Mouse (Mus musculus) hindbrain, embryonic 14.5 days (tissue): Measurements from ENCODE around the gene Cpne8. TPM values are rescaled to one million over a fixed set of nuclear protein-coding genes. Genes with fewer than 3 reads are reported as not detected.

Source experiments
- ATAC-seq: fragments of 200-750 bp; cut with Nextera tagmentation; 2 replicates; pipeline ENCODE4 v1.8.0; 2017; ENCODE audit warnings: moderate number of reproducible peaks, mild to moderate bottlenecking, moderate TSS enrichment, moderate library complexity; ENCODE audit not compliant: low FRiP score
- DNase-seq: peaks from one replicate; pipeline ENCODE4 v3.0.0-alpha.2; 2015; ENCODE audit warnings: low spot score
- H3K27ac ChIP-seq: fragments of 300-500 bp; sonication (generic); 2 replicates; pipeline ENCODE4 v1.5.1; 2014; ENCODE audit warnings: mild to moderate bottlenecking, moderate library complexity
- H3K27me3 ChIP-seq: fragments of 300-500 bp; sonication (generic); 2 replicates; pipeline ENCODE4 v1.6.1; 2014; ENCODE audit warnings: mild to moderate bottlenecking, low read length, mixed read lengths; ENCODE audit not compliant: control insufficient read depth, insufficient read depth
- H3K36me3 ChIP-seq: fragments of 300-500 bp; sonication (generic); replicated peaks from 2 replicates; pipeline ENCODE4 v1.6.1; 2014; ENCODE audit not compliant: control insufficient read depth, insufficient read depth
- H3K4me1 ChIP-seq: fragments of 300-500 bp; sonication (generic); replicated peaks from 2 replicates; pipeline ENCODE4 v1.6.1; 2014; ENCODE audit warnings: antibody characterized with exemption, low read length, mixed read lengths; ENCODE audit not compliant: control insufficient read depth, insufficient read depth
- H3K4me2 ChIP-seq: fragments of 300-500 bp; sonication (generic); replicated peaks from 2 replicates; pipeline ENCODE4 v1.6.1; 2014; ENCODE audit warnings: mild to moderate bottlenecking, moderate library complexity
- H3K4me3 ChIP-seq: fragments of 300-500 bp; sonication (generic); replicated peaks from 2 replicates; pipeline ENCODE4 v1.5.1; 2014; ENCODE audit warnings: mild to moderate bottlenecking, low read length
- H3K9ac ChIP-seq: fragments of 300-500 bp; sonication (generic); 2 replicates; pipeline ENCODE4 v1.6.1; 2014
- H3K9me3 ChIP-seq: fragments of 300-500 bp; sonication (generic); 2 replicates; pipeline ENCODE4 v1.6.1; 2016; ENCODE audit warnings: low read length; ENCODE audit not compliant: control insufficient read depth
- WGBS: fragments of 180-500 bp; shearing (Covaris S2); extraction: QIAGEN DNeasy Blood & Tissue Kit; methylation state at CpG from one replicate; pipeline ENCODE4 v1.1.7; 2014; 5-methylcytosine and 5-hydroxymethylcytosine counted together
- polyA plus RNA-seq: library from polyadenylated mRNA; unstranded; fragments of >200 nt; fragmentation: Nextera tagmentation; extraction: Ambion mirVana; gene quantifications from 2 replicates; pipeline ENCODE4 v1.2.1, GENCODE M21; 2014

Gene Cpne8
- polyA plus RNA-seq, 1 experiment from 2014 or later, result 25.5 TPM

DNA sequence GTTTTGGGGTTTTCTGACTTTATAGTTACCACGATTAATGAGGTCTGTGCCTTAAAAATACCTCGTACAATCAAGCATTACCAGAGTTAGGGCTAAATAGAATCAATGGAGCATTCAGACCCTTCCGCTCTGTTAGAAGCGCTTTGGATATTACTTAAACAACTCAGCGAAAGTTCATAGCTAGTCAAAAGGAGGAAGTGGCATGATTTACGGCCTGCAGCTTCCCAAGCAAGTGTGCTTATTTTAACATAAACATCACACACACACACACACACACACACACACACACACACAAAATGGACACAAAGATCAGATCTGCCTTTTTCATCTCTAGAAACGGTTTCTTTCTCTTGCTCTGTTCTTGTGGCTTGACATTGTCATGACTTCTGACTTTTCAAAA, 9.7 kb downstream of the Cpne8 start:
- no peaks in the 10 kb centered on the region for H3K4me1 ChIP-seq
- DNase-seq (no peak), ATAC-seq (no peak)
- no peaks in the 10 kb centered on the region for H3K27me3 ChIP-seq
- H3K36me3 ChIP-seq, result no peaks in the 10 kb centered on the region
- H3K4me3 ChIP-seq, result no peak overlapping the region
- H3K27ac ChIP-seq, result no peak overlapping the region
- H3K9ac ChIP-seq, result no peak overlapping the region
- no peak overlapping the region for H3K4me2 ChIP-seq
- H3K9me3 ChIP-seq, result no peaks in the 10 kb centered on the region
- 58% methylated on average over 7 of the region's 7 CpGs for WGBS

DNA sequence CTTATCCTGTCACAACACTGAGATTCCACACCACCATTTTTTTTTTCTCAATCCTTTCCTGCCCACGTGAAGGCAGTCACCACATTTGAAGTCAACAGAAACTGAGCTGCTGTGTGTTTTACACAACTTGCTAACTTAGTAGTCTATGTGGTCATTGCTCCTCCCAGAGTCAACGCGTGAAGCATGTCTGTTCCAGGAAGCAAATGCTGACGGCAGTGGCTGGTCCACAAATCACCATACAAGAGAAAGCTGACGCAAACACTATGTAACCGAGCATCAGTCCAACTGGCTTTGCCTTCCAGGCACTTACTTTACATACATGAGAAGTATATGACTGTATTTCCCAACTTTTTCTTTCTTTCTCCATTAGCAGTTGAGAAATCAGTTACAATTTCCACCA, 12.3 kb downstream of the Cpne8 start:
- no peak for DNase-seq
- no peak overlapping the region for H3K4me2 ChIP-seq
- no peak overlapping the region for H3K27ac ChIP-seq
- H3K27me3 ChIP-seq, result no peaks in the 10 kb centered on the region
- no peak overlapping the region for H3K9ac ChIP-seq
- H3K36me3 ChIP-seq, result no peaks in the 10 kb centered on the region
- no peaks in the 10 kb centered on the region for H3K9me3 ChIP-seq
- H3K4me3 ChIP-seq, result no peak overlapping the region
- H3K4me1 ChIP-seq, result no peaks in the 10 kb centered on the region
- 91% methylated on average over 6 of the region's 6 CpGs for WGBS
- no peak for ATAC-seq

DNA sequence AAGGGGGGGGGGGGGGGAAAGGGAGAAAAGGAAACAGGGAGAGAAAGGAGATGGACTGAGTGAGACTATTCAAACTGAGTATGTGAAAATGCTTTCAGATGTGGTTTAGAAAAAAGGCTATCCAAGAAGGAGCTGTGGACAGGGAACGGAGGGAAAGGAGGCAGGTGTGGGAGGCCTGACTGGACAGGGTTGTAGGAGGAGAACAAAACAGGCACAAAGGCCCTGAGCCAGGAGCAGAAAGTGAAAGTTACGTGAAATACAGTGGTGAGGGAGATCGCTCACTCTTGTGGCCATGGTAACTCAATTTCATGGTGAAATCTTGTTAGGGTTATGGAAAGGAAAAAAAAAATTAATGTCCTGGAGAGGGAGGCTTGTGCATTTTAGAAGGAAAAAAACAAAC, 14.6 kb downstream of the Cpne8 start:
- 52% methylated on average over 3 of the region's 3 CpGs for WGBS
- Histone ChIP-seq H3K9ac (no peak overlapping the region), H3K4me1 (no peaks in the 10 kb centered on the region), H3K4me2 (no peak overlapping the region), H3K9me3 (no peaks in the 10 kb centered on the region), H3K27ac (no peak overlapping the region), H3K27me3 (no peaks in the 10 kb centered on the region), H3K36me3 (no peaks in the 10 kb centered on the region), H3K4me3 (no peak overlapping the region)
- DNase-seq (no peak), ATAC-seq (no peak)

DNA sequence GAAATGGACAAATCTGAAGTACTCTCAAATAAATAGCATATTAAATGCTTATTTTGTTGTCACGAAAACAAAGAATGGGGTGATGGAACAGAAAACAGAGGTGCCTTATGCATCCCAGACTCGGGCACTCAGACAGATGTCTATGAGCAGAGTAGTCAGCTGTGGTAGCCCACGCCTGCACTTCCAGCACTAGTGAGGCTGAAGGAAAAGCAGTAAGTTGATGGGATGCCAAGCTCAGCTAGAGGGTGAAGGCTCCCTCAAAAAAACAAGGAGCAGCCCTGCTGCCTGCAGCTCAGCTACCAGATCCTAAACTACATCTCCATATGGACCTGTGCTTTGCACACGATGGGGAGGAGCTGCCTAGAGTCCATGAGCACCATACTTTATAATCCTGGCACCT, 15.6 kb downstream of the Cpne8 start:
- Histone ChIP-seq H3K9me3 (no peaks in the 10 kb centered on the region), H3K27ac (no peak overlapping the region), H3K4me1 (no peaks in the 10 kb centered on the region), H3K27me3 (no peaks in the 10 kb centered on the region), H3K4me2 (no peak overlapping the region), H3K4me3 (no peak overlapping the region), H3K9ac (no peak overlapping the region), H3K36me3 (no peaks in the 10 kb centered on the region)
- 80% methylated on average over 4 of the region's 4 CpGs for WGBS
- DNase-seq (no peak), ATAC-seq (no peak)

DNA sequence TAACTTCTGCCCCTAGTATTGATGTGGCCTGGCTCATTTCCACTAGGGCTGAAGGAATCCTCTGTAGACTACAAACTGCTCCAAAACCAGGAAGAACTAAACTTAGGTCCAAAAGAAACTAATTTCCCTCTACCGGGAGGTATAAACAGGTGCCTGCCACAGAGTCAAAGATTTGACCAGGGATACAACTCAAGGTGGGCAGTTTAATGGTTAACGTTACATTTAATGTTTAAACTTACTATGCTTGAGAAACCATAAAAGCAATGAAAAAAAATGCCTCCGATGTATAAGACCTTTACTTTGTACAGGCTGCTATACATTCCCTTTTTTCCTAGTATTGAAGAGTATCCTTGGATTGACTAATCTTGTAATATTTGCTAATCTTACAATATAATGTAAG, 18.5 kb downstream of the Cpne8 start:
- H3K36me3 ChIP-seq, result no peaks in the 10 kb centered on the region
- no peaks in the 10 kb centered on the region for H3K27me3 ChIP-seq
- no peak overlapping the region for H3K4me2 ChIP-seq
- 96% methylated on average over 3 of the region's 3 CpGs for WGBS
- DNase-seq (no peak), ATAC-seq (no peak)
- H3K4me1 ChIP-seq, result no peaks in the 10 kb centered on the region
- H3K27ac ChIP-seq, result no peak overlapping the region
- H3K9me3 ChIP-seq, result no peaks in the 10 kb centered on the region
- H3K9ac ChIP-seq, result no peak overlapping the region
- H3K4me3 ChIP-seq, result no peak overlapping the region

DNA sequence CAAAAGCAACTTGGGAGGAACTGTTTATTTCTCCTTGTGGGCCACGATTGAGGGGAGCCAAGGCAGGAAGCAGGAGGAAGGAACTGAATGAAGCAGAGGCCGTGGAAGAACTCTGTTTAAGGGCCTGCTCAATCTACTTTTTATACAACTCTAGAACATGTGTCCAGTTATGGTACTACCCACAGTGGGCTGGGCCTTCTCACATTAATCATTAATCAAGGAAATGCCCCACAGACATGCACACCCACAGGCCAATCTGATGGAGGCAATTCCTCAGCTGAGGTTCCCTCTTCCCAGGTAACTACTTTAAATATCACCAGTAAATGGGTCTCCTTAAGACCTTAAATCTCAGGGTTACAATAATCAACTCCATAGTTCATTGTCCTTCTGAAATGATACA, 21.2 kb downstream of the Cpne8 start:
- no peaks in the 10 kb centered on the region for H3K4me1 ChIP-seq
- ATAC-seq (no peak), DNase-seq (no peak)
- H3K36me3 ChIP-seq, result no peaks in the 10 kb centered on the region
- 78% methylated on average over 2 of the region's 2 CpGs for WGBS
- no peak overlapping the region for H3K4me2 ChIP-seq
- no peaks in the 10 kb centered on the region for H3K27me3 ChIP-seq
- H3K9ac ChIP-seq, result no peak overlapping the region
- H3K9me3 ChIP-seq, result no peaks in the 10 kb centered on the region
- H3K27ac ChIP-seq, result no peak overlapping the region
- no peak overlapping the region for H3K4me3 ChIP-seq

DNA sequence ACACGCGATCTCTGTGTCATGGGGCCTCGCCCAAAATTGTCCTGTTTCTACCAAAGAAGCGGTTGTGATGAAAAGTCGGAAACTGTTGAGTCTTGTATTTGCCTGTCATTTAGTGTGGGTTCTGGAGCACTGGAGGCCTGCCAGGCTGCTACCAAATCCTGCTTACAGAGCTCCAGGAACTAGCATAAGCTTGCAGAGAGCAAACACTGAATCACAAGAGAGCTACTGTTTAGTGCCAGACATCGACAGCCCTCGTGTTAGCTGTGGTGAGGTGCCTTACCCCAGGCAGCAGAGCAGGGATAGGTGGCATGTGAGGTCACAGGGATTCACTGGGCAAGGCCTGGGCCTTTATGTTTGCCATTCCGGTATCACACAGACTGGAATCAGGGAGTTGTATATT, 22.7 kb downstream of the Cpne8 start:
- Histone ChIP-seq H3K36me3 (no peaks in the 10 kb centered on the region), H3K9ac (no peak overlapping the region), H3K4me1 (no peaks in the 10 kb centered on the region), H3K27ac (no peak overlapping the region), H3K9me3 (no peaks in the 10 kb centered on the region), H3K27me3 (no peaks in the 10 kb centered on the region), H3K4me2 (no peak overlapping the region), H3K4me3 (no peak overlapping the region)
- no peak for DNase-seq
- ATAC-seq, result no peak
- WGBS, result 88% methylated on average over 8 of the region's 8 CpGs

DNA sequence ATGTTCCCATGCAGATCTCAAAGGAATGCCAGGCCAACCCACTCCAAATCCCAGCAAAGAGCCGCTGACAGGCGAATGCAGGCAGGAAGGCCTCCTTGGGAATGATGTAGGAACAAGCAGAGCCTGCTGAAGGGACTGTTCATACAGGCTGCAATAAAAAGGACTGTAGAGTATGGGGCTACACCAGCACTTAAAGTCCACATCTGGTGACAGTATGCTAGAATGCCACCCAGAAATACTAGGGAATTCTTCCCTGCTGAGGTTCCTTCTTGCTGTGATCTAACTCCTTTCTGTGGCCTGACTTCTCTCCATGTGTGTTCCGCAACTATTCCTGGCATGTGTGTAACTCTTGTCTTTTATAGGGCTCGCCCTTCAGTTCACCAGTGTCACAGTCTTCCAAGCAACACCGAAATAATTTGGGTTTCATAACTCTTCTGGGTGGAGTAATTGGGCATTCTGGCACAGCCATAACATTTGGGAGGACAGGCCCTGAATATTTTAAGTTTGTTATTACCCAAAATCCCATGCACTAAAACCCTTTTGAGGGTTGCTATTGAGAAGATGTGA, 32.1 kb downstream of the Cpne8 start:
- Histone ChIP-seq H3K4me3 (no peak overlapping the region), H3K36me3 (no peaks in the 10 kb centered on the region), H3K4me1 (no peaks in the 10 kb centered on the region), H3K27me3 (no peaks in the 10 kb centered on the region), H3K4me2 (no peak overlapping the region), H3K9ac (no peak overlapping the region), H3K9me3 (no peaks in the 10 kb centered on the region), H3K27ac (no peak overlapping the region)
- no peak for DNase-seq
- 85% methylated on average over 5 of the region's 5 CpGs for WGBS
- ATAC-seq, result no peak

DNA sequence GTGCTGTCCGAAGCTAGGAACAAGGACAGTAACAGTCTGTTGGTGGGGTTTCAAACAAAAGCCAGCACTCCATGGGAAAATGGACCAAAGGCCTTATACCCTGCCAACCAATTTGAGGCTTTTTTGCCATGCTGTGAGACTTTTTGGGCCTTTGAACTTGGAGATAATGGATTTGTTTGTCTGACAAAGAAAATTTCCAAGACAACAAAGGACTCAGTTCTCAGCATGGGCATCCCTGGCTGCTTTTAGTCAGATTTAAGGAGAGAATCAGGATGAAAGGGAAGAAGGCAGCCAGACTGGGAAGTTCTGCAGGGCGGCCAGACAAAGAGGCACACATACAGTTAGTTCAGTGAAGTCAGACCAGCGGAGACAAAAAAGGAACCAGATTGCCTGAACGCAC, 32.9 kb downstream of the Cpne8 start:
- Histone ChIP-seq H3K4me1 (no peaks in the 10 kb centered on the region), H3K4me3 (no peak overlapping the region), H3K27ac (no peak overlapping the region), H3K36me3 (no peaks in the 10 kb centered on the region), H3K4me2 (no peak overlapping the region), H3K9ac (no peak overlapping the region), H3K9me3 (no peaks in the 10 kb centered on the region), H3K27me3 (no peaks in the 10 kb centered on the region)
- no peak for ATAC-seq
- WGBS, result 38% methylated on average over 4 of the region's 4 CpGs
- no peak for DNase-seq

DNA sequence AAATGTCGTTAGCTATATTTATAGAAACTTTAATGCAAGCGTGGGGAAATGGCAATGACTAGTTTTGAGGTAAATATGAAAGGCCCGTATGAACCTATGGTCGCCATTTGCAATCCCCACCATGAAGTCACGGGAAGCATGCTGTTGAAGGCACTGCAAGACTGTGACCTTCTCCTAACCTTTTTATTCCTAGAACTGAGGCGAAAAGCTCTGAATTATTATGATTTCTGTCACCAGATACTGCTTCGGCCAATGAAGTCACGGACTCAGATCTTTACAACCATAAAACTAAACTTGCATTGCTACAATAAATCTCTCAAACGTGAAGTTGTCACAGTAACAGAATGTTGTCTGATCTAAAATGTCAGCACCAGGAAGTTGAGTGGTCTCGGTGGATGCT, 33.4 kb downstream of the Cpne8 start:
- DNase-seq, result no peak
- no peak overlapping the region for H3K4me2 ChIP-seq
- no peaks in the 10 kb centered on the region for H3K4me1 ChIP-seq
- ATAC-seq, result no peak
- H3K9ac ChIP-seq, result no peak overlapping the region
- H3K27ac ChIP-seq, result no peak overlapping the region
- WGBS, result 84% methylated on average over 10 of the region's 10 CpGs
- no peaks in the 10 kb centered on the region for H3K36me3 ChIP-seq
- H3K4me3 ChIP-seq, result no peak overlapping the region
- H3K9me3 ChIP-seq, result no peaks in the 10 kb centered on the region
- H3K27me3 ChIP-seq, result no peaks in the 10 kb centered on the region
